Mouse (Mus musculus): Measurements from ENCODE around the gene Gm45234. TPM values are rescaled to one million over a fixed set of nuclear protein-coding genes. Genes with fewer than 3 reads are reported as not detected.
A peak's percentile ranks its signal among the peaks of the same experiment; 100 is the strongest.

Gm45234 gene
- polyA plus RNA-seq, 1 experiment from 2014 or later, result not detected

DNA sequence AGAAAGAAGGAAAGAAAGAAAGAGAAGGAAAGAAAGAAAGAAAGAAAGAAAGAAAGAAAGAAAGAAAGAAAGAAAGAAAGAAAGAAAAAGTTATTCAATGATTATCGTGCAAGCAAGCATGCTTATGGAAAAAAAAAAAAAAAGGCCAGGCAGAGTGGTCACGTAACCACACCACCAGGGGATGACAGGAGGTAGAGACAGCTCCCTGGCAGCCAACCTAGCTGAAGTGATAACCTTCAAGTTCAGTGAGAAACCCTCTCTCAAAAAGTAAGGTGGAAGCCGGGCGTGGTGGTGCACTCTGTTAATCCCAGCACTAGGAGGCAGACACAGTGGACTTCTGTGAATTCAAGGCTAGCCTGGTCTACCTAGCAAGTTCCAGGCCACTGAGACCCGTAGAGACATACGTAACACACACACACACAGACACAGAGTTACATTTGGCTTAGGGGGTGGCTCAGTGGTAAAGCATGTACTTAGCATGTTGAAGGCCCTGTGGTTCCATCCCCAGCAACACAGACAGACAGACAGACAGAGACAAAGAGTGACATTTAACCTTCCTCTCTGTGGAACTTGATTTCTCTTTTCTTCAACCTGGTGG lies 32.8 kb downstream of the Gm45234 start:
- no peak for DNase-seq

DNA sequence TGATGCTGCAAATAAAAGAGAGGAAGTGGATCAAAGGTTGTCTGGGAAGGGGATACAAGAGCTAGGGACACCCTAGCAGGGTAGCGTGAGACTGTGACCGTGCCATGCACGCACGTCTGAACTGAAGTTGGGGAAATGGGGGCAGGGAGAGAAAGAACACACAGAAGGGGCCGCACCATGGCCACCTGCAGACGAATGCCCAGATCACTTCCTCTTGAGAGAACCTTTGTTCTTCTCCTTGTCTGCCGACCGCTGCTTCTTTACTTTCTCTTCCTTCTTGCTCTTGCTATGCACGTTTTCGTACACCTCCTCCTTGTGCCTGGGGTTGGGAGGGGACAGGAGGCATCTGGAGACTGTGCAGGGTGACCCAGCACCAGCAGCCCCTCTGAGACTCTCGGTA lies 34.9 kb downstream of the Gm45234 start:
- DNase-seq (no peak), ATAC-seq (ENCODE audit: insufficient read depth) (no peak)
- Histone ChIP-seq H3K36me3 (ENCODE audit: insufficient read depth) (peaks cover 19% of the 10 kb centered on the region), H3K27me3 (ENCODE audit: insufficient read depth, low read length) (no peaks in the 10 kb centered on the region), H3K9ac (peak overlapping the region; percentile 57), H3K27ac (ENCODE audit: low read depth) (peak overlapping the region; percentile 46; the same call in 1 of the 2 replicates), H3K4me1 (ENCODE audit: insufficient read depth) (no peaks in the 10 kb centered on the region), H3K4me2 (peak overlapping the region; percentile 56), H3K4me3 (ENCODE audit: low read depth, low read length) (peak overlapping the region; percentile 43; the same call in 1 of the 2 replicates), H3K9me3 (ENCODE audit: low read depth, low read length) (no peaks in the 10 kb centered on the region)
- WGBS, result 54% methylated on average over 11 of the region's 11 CpGs
- TF ChIP-seq CTCF (IDR thresholded peaks at IDR 0.05; ENCODE audit: low read depth), result no peak

More for the DNA sequence above, 32.8 kb downstream of the Gm45234 start:
- Histone ChIP-seq H3K4me2 (no peak overlapping the region), H3K9ac (no peak overlapping the region), H3K36me3 (ENCODE audit: insufficient read depth) (no peaks in the 10 kb centered on the region), H3K9me3 (ENCODE audit: low read depth, low read length) (no peaks in the 10 kb centered on the region), H3K27me3 (ENCODE audit: insufficient read depth, low read length) (no peaks in the 10 kb centered on the region), H3K4me3 (ENCODE audit: low read depth, low read length) (no peak overlapping the region), H3K27ac (ENCODE audit: low read depth) (no peak overlapping the region), H3K4me1 (ENCODE audit: insufficient read depth) (no peaks in the 10 kb centered on the region)
- 70% methylated on average over 6 of the region's 6 CpGs for WGBS
- no peak for TF ChIP-seq CTCF (IDR thresholded peaks at IDR 0.05; ENCODE audit: low read depth)
- ATAC-seq (ENCODE audit: insufficient read depth), result no peak

DNA sequence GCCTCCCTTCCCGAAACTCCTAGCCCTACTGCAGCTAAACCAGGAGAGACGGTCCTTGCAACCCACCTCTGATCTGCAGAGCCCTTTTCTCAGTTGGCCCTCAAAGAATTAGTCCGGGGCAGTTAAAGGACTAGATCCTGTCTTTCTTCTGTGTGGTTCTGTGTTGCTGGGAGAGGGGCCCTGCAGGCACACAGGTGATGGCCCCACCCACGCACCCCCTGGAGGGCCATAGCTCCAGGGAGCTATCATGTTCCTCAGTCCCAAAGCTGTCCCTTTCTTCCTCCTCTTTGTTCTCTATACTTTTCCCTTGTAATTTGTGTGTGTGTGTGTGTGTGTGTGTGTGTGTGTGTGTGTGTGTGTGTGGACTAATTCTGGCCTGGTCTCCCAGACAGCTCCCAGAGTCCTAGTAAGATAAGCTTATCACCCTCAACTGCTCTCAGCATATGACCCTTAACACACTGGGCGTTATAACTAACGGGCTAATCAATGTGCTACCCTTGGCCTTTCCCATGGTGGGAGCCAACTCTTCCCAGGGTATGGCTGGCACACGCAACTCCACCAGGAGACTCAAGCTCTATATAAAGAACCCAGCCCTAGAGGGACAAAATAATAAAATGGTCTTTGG lies 36.4 kb downstream of the Gm45234 start:
- peak overlapping the region; percentile 43 for H3K4me3 ChIP-seq (ENCODE audit: low read depth, low read length)
- peak overlapping the region; percentile 57 for H3K9ac ChIP-seq
- 47% methylated on average over 7 of the region's 7 CpGs for WGBS
- no peak for TF ChIP-seq CTCF (IDR thresholded peaks at IDR 0.05; ENCODE audit: low read depth)
- no peak for ATAC-seq (ENCODE audit: insufficient read depth)
- no peaks in the 10 kb centered on the region for H3K9me3 ChIP-seq (ENCODE audit: low read depth, low read length)
- H3K4me2 ChIP-seq, result peak overlapping the region; percentile 56
- peak overlapping the region; percentile 81 for H3K27ac ChIP-seq (ENCODE audit: low read depth)
- no peaks in the 10 kb centered on the region for H3K4me1 ChIP-seq (ENCODE audit: insufficient read depth)
- DNase-seq, result no peak
- peaks cover 33% of the 10 kb centered on the region for H3K36me3 ChIP-seq (ENCODE audit: insufficient read depth)
- H3K27me3 ChIP-seq (ENCODE audit: insufficient read depth, low read length), result no peaks in the 10 kb centered on the region

DNA sequence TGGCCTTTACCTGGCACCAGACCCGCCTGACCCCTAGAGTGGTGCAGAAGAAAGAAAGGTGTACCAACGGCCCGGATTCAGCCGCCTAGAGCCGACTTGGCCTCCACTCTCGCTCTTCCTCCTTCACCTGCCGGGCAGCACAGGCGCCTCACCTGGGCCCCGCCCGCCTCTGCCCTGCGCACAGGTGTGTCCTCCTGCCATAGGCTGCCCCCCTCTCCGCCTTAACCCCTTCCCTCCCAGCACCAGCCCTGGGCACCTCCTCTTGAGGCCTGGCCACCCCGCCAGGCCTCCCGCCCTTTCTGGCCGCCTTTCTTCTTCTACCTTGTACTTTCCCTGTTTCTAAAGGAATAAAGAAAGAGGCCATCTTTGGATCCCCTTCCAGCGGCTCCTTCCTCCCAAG lies 37.1 kb downstream of the Gm45234 start:
- Histone ChIP-seq H3K9me3 (ENCODE audit: low read depth, low read length) (no peaks in the 10 kb centered on the region), H3K27ac (ENCODE audit: low read depth) (peak overlapping the region; percentile 81), H3K27me3 (ENCODE audit: insufficient read depth, low read length) (no peaks in the 10 kb centered on the region), H3K4me1 (ENCODE audit: insufficient read depth) (peaks cover 1% of the 10 kb centered on the region; the same call in 1 of the 2 replicates), H3K36me3 (ENCODE audit: insufficient read depth) (peaks cover 41% of the 10 kb centered on the region), H3K9ac (peak overlapping the region; percentile 57), H3K4me2 (peak overlapping the region; percentile 56), H3K4me3 (ENCODE audit: low read depth, low read length) (peak overlapping the region; percentile 43)
- DNase-seq (peak; percentile 72), ATAC-seq (ENCODE audit: insufficient read depth) (peak; percentile 48)
- no peak for TF ChIP-seq CTCF (IDR thresholded peaks at IDR 0.05; ENCODE audit: low read depth)
- 53% methylated on average over 15 of the region's 16 CpGs for WGBS

DNA sequence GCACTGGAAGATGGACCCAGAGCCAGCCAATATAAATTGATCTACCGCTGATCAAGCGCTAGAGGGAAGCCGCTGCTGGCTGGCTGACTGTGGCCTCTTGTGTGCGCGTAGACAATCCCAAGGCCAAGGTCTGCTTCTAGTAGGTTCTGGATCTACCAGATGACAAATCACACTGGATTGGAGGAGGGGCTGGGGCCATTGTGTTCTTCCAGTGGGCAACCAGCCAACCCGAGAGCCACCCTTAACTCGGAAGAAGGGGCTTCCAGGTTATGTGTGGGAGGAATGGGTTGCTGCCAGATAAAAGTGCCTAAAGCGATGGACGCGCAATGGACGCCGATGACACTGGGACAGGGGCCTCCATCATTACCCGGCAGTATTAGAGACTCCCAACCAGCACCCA lies 37.9 kb downstream of the Gm45234 start:
- DNase-seq (no peak), ATAC-seq (ENCODE audit: insufficient read depth) (no peak)
- H3K4me2 ChIP-seq, result peak overlapping the region; percentile 56
- peak overlapping the region; percentile 57 for H3K9ac ChIP-seq
- 54% methylated on average over 13 of the region's 13 CpGs for WGBS
- H3K4me1 ChIP-seq (ENCODE audit: insufficient read depth), result peaks cover 8% of the 10 kb centered on the region
- H3K27me3 ChIP-seq (ENCODE audit: insufficient read depth, low read length), result no peaks in the 10 kb centered on the region
- peak overlapping the region; percentile 43 for H3K4me3 ChIP-seq (ENCODE audit: low read depth, low read length)
- peak overlapping the region; percentile 81 for H3K27ac ChIP-seq (ENCODE audit: low read depth)
- H3K9me3 ChIP-seq (ENCODE audit: low read depth, low read length), result no peaks in the 10 kb centered on the region
- TF ChIP-seq CTCF (IDR thresholded peaks at IDR 0.05; ENCODE audit: low read depth), result no peak
- peaks cover 42% of the 10 kb centered on the region for H3K36me3 ChIP-seq (ENCODE audit: insufficient read depth)

DNA sequence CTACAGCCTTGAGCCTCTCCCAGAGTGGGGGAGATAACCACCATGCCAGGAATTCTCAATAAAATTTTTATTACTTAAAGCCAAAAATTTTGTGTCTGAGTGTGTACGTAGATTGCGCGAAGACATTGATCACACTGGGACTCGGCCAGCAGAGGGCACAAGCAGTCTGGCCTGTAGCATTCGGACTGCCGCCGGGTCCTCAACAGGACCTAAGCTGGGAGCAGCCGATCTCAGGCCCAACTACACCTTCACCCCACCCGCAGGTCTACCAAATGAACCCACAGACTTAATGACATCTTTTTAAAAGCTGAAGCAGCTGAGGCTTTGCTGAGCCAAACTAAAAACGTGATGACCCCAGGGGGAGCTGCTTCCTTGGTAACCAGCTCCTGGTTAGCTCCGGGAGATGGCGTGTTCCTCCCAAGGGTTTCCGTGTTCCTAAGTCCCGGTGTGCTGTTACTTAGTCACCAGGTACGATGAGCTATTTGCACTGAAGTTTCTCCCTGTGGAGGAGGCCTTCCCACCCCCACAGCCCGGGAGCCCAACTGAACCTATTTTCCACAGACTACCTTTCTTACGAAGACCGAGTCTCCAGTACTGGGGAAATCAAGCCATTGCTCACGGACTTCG lies 38.8 kb downstream of the Gm45234 start:
- H3K27ac ChIP-seq (ENCODE audit: low read depth), result no peak overlapping the region
- no peaks in the 10 kb centered on the region for H3K9me3 ChIP-seq (ENCODE audit: low read depth, low read length)
- ATAC-seq (ENCODE audit: insufficient read depth) (no peak), DNase-seq (peak; percentile 84)
- 56% methylated on average over 20 of the region's 20 CpGs for WGBS
- H3K4me3 ChIP-seq (ENCODE audit: low read depth, low read length), result peak overlapping the region; percentile 43
- TF ChIP-seq CTCF (IDR thresholded peaks at IDR 0.05; ENCODE audit: low read depth), result peak; percentile 76
- H3K36me3 ChIP-seq (ENCODE audit: insufficient read depth), result peaks cover 42% of the 10 kb centered on the region
- H3K4me1 ChIP-seq (ENCODE audit: insufficient read depth), result peaks cover 10% of the 10 kb centered on the region
- peak overlapping the region; percentile 56 for H3K4me2 ChIP-seq
- peak overlapping the region; percentile 57; the same call in 1 of the 2 replicates for H3K9ac ChIP-seq
- H3K27me3 ChIP-seq (ENCODE audit: insufficient read depth, low read length), result no peaks in the 10 kb centered on the region

DNA sequence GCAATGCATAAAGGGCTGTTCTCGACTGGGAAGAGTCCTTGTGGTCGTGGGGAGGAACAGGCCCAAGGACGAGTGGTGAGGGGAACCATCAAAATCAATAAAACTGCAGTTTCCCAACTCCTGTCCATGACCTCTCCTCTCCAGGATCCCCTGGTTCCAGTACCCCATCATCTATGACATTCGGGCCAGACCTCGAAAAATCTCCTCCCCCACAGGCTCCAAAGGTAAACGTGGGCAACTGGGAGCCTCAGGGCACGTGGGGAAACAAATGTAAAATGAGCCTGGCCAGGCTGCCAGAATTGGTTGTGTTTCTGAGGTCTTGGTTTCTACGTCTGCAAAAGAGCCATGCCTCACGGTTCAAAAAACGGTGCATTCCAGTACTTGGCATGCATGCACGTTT lies 42.9 kb downstream of the Gm45234 start:
- Histone ChIP-seq H3K27ac (ENCODE audit: low read depth) (peak overlapping the region; percentile 70), H3K4me3 (ENCODE audit: low read depth, low read length) (peak overlapping the region; percentile 97), H3K9me3 (ENCODE audit: low read depth, low read length) (no peaks in the 10 kb centered on the region), H3K27me3 (ENCODE audit: insufficient read depth, low read length) (no peaks in the 10 kb centered on the region), H3K36me3 (ENCODE audit: insufficient read depth) (peaks cover 53% of the 10 kb centered on the region), H3K4me2 (peak overlapping the region; percentile 99), H3K4me1 (ENCODE audit: insufficient read depth) (peaks cover 14% of the 10 kb centered on the region), H3K9ac (peak overlapping the region; percentile 93)
- ATAC-seq (ENCODE audit: insufficient read depth) (no peak), DNase-seq (no peak)
- 14% methylated on average over 11 of the region's 11 CpGs for whole genome bisulfite sequencing
- no peak for TF ChIP-seq CTCF (IDR thresholded peaks at IDR 0.05; ENCODE audit: low read depth)

Measured in lung, embryonic 14.5 days (tissue).